Mouse (Mus musculus): ENCODE data around the gene Usp35. TPM values are rescaled to one million over a fixed set of nuclear protein-coding genes. Genes with fewer than 3 reads are reported as not detected.

Usp35 gene
- total RNA-seq, 2 experiments from 2014 or later = 9.7 to 12.0 TPM

- DNase-seq (ENCODE audit: extremely low spot score in 1 of 2, low spot score in 2 of 2) = no peak
- intact Hi-C loops (cut with DNase I) = no loop called here
Observed at GRCm38 (mm10) chr7:97348318-97348717, 16.5 kb upstream of the Usp35 start.

DNA sequence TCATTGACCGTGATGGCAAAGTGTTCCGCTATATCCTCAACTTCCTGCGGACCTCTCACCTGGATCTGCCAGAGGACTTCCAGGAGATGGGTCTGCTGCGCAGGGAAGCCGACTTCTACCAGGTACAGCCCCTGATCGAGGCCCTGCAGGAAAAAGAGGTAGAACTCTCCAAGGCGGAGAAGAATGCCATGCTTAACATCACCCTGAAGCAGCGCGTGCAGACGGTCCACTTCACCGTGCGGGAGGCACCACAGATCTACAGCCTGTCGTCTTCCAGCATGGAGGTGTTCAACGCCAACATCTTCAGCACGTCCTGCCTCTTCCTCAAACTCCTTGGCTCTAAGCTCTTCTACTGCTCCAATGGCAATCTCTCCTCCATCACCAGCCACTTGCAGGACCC, 15.6 kb upstream of the Usp35 start:
- DNase-seq (ENCODE audit: extremely low spot score in 1 of 2, low spot score in 2 of 2) = no peak
- intact Hi-C loops (cut with DNase I) = no loop called here

DNA sequence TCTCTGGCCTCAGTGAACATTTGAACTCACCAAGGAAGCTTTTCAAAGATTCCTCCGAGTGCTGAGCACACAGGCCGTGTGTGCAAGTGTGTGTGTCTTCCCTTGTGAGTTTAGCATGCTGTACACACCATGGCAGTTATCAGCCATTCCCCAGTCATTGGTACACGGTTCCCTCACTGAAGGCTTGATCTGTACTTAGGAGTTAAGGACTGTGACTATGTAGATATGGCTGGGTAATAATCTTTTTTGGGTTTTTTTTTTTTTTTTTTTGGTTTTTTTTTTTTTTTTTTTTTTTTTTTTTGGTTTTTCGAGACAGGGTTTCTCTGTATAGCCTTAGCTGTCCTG, 15.0 kb upstream of the Usp35 start:
- DNase-seq (ENCODE audit: extremely low spot score in 1 of 2, low spot score in 2 of 2) = no peak
- intact Hi-C loops (cut with DNase I) = no loop called here

DNA sequence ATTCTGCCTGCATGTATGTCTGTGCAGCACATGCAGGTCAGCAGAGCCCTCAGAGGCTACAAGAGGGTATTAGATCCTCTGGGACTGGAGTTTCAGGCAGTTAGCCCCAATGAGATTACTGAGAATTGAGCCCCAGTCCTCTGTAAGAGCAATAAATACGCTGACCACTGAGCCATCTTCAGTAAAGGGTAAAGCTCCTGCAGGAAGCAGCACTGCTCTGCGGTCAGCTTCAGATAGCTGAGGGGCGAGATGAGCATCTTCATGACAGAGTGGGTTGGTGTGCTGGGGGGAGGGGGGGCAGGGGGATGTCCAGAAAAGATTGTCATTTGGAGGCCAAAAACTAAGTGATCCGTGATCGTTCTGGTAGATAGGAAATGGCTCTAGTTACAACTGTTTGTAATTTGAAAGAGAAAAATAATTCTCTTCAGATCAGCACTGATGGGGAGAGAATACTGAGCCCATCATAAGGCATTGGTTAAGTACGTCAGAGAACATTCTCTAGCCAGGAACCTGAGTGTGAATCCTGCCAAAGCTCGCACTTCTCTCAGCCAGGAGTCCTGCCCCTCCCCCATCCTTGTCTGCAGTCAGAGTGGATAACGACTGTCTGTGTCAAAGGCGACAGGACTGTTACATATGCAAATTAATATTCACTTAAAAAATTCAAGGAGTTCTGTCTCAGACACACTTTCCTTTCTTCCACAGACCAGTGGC, 14.4 kb upstream of the Usp35 start:
- intact Hi-C loops (cut with DNase I) = no loop called here
- no peak for DNase-seq (ENCODE audit: extremely low spot score in 1 of 2, low spot score in 2 of 2)

GRCm38 (mm10) chr7:97345229-97345871, 13.5 kb upstream of the Usp35 start:
- intact Hi-C loops (cut with DNase I) = no loop called here
- peak; percentile 67 to 77 for DNase-seq (ENCODE audit: extremely low spot score in 1 of 2, low spot score in 2 of 2)

- intact Hi-C loops (cut with DNase I) = no loop called here
- no peak for DNase-seq (ENCODE audit: extremely low spot score in 1 of 2, low spot score in 2 of 2)
Observed at GRCm38 (mm10) chr7:97344655-97345054, 12.8 kb upstream of the Usp35 start.

GRCm38 (mm10) chr7:97342961-97343360, 11.1 kb upstream of the Usp35 start:
- intact Hi-C loops (cut with DNase I) = no loop called here

GRCm38 (mm10) chr7:97340907-97341849, 9.4 kb upstream of the Usp35 start:
- DNase-seq (ENCODE audit: extremely low spot score in 1 of 2, low spot score in 2 of 2) = no peak
- intact Hi-C loops (cut with DNase I) = no loop called here

More at GRCm38 (mm10) chr7:97342961-97343360, 11.1 kb upstream of the Usp35 start:
- no peak for DNase-seq (ENCODE audit: extremely low spot score in 1 of 2, low spot score in 2 of 2)

GRCm38 (mm10) chr7:97339623-97340022, 7.8 kb upstream of the Usp35 start:
- DNase-seq (ENCODE audit: extremely low spot score in 1 of 2, low spot score in 2 of 2) = no peak
- intact Hi-C loops (cut with DNase I) = no loop called here

DNA sequence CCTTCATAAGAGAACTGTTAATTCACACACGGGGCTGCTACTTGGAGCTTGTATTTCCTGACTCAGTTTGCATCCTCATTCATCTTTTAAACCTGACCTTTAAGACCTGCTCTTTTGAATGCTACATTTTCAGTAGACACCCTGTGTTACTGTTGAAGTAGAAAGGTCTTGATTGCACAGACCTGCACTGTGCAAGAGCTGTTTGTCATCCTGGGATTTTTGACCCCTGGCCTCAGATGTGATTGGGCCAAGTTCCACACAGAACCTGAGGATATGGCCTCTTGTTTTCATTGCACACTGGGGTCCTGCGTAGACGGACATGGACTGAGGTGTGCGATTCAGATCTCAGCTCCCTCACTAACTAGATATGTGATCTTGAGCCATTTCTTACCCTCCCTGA, 6.8 kb upstream of the Usp35 start:
- intact Hi-C loops (cut with DNase I) = no loop called here
- DNase-seq (ENCODE audit: extremely low spot score in 1 of 2, low spot score in 2 of 2) = no peak

DNA sequence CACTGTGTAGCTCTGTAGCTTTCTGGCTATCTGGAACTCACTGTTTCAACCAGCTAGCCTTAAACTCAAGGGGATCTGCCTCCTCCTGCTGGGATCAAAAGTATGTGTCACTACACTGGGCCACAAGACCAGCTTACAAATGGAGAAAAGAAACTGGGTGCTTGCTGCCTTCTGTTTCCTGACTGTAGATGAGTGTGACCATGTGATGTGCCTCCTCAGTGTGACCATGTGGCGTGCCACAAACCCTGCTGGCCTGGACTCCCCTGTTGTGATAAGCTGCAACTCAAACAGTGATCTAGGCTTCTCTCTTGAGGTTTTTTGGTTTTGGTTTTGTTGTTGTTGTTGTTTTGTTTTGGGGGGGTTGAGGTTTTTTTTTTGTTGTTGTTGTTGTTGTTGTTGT, 4.9 kb upstream of the Usp35 start:
- DNase-seq (ENCODE audit: extremely low spot score in 1 of 2, low spot score in 2 of 2) = no peak
- intact Hi-C loops (cut with DNase I) = no loop called here

- intact Hi-C loops (cut with DNase I) = no loop called here
- DNase-seq (ENCODE audit: extremely low spot score in 1 of 2, low spot score in 2 of 2) = no peak
Observed at GRCm38 (mm10) chr7:97334406-97334805, 2.6 kb upstream of the Usp35 start.

DNA sequence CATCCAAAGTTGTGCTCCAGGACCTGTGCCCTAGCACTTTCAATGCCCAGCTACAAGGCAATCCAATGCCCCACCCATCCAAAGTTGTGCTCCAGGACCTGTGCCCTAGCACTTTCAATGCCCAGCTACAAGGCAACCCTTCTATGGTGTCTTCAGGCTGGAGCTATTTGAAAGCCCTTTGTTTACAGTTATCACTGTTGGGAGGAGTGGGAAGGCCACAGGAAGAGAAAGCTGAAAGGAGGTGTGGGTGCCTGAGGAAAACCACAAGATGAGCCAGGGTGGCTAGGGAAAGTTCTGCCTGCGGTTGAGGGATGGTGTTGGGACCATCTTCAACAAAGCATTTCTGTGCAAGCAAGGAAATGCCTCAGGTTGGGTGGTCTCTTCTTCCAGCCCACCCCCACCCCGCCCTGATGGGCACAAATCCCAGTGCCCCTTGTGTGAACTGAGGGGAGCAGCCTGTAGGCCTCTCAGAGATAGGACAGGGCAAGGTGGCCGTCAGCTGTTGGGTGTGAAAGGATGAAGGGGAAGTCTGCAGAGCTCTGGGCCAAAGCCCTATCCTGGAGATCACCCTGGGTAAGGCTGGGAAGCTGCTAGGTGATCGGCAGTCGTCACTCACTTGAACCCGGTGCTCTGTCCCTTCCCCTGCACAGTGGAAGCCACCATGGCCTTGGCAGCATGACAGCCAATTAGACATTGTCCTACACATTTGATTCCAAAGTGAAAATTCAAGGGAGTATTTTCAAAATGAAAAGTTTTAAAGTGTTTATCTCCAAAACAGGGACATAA, 1.5 kb upstream of the Usp35 start:
- no peak for DNase-seq (ENCODE audit: extremely low spot score in 1 of 2, low spot score in 2 of 2)
- intact Hi-C loops (cut with DNase I) = no loop called here

DNA sequence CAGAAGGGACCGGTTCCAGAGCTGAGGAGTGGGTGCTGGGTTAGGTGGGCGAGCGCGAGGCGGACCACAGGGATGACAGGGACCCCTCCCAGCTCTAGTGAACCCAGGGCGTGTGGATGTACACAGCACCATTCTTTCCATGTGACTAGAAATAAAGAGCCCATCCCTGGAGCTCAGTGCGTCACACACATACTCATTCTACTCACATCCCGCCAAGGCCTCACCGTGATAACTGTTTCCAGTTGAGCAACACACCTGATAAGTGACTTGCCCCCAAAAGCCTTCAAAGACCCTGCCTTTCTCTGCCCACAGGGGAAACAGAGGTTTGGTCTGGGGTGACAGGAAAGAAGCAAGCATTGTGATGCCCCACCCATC, 834 bp upstream of the Usp35 start:
- no peak for DNase-seq (ENCODE audit: extremely low spot score in 1 of 2, low spot score in 2 of 2)
- intact Hi-C loops (cut with DNase I) = no loop called here

DNA sequence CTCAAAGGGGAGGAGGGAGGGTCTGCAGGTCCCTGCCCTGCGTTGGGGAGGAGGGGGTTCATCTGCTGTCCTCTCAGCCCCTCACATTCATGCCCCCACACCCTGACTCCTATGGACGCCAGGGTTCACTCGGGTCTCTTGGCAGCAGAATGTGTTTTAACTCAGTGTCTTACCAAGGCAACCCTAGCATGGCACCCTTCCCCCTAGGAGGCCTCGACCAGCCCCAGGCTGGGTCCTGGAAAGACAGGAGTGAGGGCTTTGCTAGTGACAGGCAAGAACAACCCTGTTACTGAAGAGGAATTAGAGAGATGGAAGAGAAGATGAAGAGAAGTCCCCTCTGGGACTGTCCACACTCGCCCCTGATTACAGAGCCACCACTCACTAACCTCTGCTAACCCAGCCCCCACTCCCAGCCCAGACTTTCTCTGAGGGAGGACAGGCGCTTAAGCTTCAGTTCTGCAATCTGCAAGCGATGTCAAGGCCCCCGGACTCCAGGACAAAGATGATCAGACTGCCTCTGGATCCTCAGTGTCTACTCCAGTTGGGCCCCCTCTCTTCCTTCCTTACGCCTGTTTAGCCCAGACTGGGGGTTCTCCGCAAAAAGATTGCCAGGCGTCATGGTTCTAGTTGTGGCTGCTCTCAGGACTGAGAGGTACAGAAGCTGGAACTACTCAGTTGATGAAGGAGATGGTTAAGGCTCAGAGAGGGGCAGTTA, 732 bp downstream of the Usp35 start:
- intact Hi-C loops (cut with DNase I) = no loop called here
- DNase-seq (ENCODE audit: extremely low spot score in 1 of 2, low spot score in 2 of 2) = peak in 1 of 2 experiments; percentile 45

GRCm38 (mm10) chr7:97329676-97330075, 2.1 kb downstream of the Usp35 start:
- intact Hi-C loops (cut with DNase I) = no loop called here
- DNase-seq (ENCODE audit: extremely low spot score in 1 of 2, low spot score in 2 of 2) = no peak

GRCm38 (mm10) chr7:97328891-97329588, 2.8 kb downstream of the Usp35 start:
- intact Hi-C loops (cut with DNase I) = no loop called here
- no peak for DNase-seq (ENCODE audit: extremely low spot score in 1 of 2, low spot score in 2 of 2)

GRCm38 (mm10) chr7:97327376-97327775, 4.4 kb downstream of the Usp35 start:
- intact Hi-C loops (cut with DNase I) = no loop called here
- no peak for DNase-seq (ENCODE audit: extremely low spot score in 1 of 2, low spot score in 2 of 2)
